Mouse (Mus musculus): ENCODE measurements around the gene Bnip1.
A peak's percentile ranks its signal among the peaks of the same experiment; 100 is the strongest.

The Bnip1 gene

GRCm38 (mm10) chr17:26793068-26793765, 12.4 kb downstream of the Bnip1 start:
- DNase-seq (ENCODE audit: extremely low spot score) = no peak

DNA sequence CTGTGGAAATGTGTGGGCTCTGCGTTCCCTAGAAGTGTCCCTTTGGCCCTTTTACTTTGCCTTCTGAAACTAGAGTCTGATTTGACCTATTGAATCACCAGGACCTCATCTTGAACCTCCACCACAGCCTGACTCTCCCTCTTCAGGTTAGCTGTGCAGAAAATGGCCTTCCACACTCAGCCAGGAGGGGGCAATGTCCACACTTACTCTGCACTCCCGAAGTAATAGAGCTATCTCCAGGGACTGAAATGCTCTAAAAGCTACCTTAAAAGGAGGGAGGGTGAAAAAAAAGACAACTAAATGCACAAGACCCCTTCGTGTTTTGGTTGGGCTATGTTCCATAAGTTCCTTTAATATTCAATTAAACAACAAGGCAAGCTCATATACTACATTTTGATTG, 13.9 kb downstream of the Bnip1 start:
- DNase-seq (ENCODE audit: extremely low spot score) = peak; percentile 51

- no peak for DNase-seq (ENCODE audit: extremely low spot score)
Measured at GRCm38 (mm10) chr17:26795386-26795785, 14.5 kb downstream of the Bnip1 start.

- DNase-seq (ENCODE audit: extremely low spot score) = no peak
Measured at GRCm38 (mm10) chr17:26797379-26798128, 16.7 kb downstream of the Bnip1 start.

DNA sequence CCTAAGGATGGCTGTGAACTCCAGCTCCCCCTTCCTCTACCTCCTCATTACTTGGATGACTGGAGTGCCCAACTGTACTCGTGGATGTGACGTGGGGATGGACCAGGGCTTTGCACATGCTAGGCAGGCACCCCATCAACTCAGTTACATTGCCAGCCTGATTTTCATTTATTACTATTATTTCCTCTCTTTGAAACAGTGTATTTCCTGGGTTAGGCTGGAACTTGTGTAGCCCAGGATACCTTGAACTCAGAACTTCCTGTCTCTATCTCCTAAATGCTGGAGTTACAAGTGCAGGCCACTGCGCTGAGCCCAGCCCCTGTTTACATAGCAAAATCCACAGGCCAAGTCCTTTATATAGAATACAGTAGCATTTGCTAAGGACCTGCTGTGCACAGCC, 22.0 kb downstream of the Bnip1 start:
- no peak for DNase-seq (ENCODE audit: extremely low spot score)

DNA sequence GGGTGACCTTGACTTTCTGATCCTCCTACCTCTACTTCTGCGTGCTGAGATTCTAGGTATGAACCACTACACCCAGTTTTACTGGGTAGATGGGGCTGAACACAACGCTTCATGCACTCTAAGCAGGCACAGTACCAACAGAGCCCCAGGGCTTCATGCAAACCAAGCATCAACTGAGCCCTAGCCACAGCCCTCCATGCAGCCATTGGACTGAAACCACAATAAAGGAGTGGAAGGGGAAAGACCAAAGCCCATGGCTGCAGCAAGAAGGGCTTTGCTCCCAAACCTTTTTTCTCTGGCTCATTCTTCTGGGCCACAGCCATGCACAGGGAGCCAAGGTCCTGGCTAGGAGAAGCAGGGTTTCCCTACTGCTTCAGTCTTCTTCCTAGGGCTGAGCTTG, 31.7 kb downstream of the Bnip1 start:
- no peak for DNase-seq (ENCODE audit: extremely low spot score)

- no peak for DNase-seq (ENCODE audit: extremely low spot score)
Measured at GRCm38 (mm10) chr17:26813497-26813896, 32.6 kb downstream of the Bnip1 start.

DNA sequence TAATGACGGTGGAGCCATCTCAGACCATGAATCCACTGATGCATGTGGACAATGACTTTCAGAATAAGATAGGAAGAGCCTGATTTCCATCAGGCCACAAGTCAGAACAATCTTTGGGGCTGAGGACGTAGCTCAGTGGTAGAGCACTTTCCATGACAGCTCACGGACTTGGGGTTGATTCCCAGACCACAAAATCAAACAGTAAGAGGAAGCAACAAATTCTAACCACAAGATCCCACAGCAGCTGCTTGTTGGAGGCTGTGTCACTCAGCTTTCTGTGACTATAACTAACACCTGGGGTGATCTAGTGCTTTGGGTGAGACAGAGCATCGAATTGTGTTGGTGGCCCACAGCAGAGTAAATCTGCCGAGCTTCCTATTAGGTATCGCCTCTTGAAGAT, 35.9 kb downstream of the Bnip1 start:
- DNase-seq (ENCODE audit: extremely low spot score) = no peak

DNA sequence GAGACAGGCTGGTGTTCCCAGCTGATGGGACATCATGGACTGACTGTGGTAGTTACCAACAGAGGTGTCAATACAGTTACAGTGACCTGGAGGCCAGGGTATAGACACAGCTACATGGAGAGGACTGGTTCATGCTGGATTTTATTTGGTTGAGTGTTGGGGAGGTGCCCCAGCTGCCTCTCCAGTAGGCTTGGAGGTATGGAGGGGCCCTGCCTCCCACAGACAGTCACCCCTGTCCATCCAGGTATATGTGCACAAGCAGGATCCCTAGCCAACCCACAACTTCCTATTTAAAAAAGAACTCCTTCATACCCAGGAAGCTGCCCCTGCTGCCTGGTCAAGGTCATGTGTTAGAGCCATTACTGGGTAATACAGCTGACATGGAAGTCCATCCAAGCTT, 36.9 kb downstream of the Bnip1 start:
- DNase-seq (ENCODE audit: extremely low spot score) = no peak

DNA sequence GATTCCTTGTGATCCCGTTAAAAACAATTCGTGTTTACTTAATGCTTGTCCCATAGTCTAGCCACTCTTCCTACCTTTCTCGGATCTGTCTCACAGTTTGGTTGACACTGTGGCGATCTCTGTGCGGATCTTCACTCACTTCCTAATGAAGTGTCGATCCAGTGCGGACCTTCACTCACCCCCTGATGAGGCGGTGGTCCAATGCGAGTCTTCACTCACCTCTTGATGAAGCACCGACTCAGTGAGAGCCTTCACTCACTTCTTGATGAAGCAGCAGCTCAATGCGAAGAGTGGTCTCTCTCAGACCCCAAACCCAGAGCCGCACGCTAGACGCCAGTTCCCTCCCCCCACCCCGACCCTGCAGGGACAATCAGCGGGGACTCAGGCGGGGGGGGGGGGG, 45.3 kb downstream of the Bnip1 start:
- no peak for DNase-seq (ENCODE audit: extremely low spot score)

- DNase-seq (ENCODE audit: extremely low spot score) = no peak
Measured at GRCm38 (mm10) chr17:26833806-26834205, 52.9 kb downstream of the Bnip1 start.

- DNase-seq (ENCODE audit: extremely low spot score) = no peak
Measured at GRCm38 (mm10) chr17:26834302-26834965, 53.6 kb downstream of the Bnip1 start.

DNA sequence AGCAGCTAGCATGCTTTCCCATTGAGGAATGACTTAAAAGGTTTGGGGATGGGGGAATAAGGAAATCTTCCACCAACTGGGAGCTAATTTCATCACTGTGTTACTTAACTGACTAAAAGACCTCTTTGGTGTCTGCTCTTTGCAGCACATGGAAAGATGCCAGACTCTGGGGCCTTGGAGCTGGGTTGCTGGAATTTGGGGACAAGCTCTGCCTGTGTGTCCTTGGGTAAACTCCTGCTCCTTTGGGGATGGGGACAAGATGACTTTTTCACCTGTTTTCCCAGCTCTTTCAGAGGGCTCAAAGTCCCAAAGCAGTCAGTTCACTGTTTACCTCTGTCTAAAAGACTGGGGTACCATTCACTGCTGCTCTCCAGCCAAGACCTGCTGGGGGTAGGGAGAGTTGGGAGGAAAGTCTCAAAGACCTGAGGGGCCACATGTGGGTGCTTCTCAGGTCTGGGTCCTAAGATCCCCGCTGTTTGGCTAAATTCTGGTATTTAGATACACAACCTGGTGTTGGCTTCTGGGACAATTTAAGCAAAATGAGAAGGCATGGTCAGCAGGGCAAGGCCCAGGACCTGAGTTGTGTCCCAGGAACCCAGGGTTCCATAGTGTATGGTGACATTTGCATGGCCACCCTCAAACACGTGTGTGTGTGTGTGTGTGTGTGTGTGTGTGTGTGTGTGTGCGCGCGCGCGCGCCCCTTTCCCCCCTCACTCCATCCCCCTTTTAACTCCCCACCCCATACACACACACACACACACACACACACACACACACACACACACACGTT, 54.3 kb downstream of the Bnip1 start:
- DNase-seq (ENCODE audit: extremely low spot score) = no peak

- DNase-seq (ENCODE audit: extremely low spot score) = no peak
Measured at GRCm38 (mm10) chr17:26835956-26836355, 55.1 kb downstream of the Bnip1 start.

DNA sequence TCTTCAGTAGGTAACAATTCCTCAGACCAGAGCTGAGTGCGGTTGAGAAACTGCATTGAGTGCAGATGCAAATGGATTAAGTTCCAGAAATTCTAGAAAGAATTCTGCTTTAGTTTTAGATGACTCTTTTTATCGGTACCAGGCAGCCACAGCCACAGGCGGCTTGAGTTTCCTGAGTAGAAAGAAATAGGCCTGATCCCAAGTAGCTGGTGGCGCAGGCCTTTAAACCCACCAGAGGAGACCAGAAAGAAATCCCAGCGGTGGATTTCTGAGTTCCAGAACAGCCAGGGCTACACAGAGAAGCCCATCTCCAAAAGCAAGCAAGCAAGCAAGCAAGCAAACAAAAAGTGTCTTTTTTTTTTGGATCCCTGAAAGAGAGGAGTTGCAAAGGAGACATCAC, 55.5 kb downstream of the Bnip1 start:
- DNase-seq (ENCODE audit: extremely low spot score) = no peak

GRCm38 (mm10) chr17:26836786-26837545, 56.1 kb downstream of the Bnip1 start:
- DNase-seq (ENCODE audit: extremely low spot score) = no peak

- no peak for DNase-seq (ENCODE audit: extremely low spot score)
Measured at GRCm38 (mm10) chr17:26837546-26837985, 56.7 kb downstream of the Bnip1 start.

DNA sequence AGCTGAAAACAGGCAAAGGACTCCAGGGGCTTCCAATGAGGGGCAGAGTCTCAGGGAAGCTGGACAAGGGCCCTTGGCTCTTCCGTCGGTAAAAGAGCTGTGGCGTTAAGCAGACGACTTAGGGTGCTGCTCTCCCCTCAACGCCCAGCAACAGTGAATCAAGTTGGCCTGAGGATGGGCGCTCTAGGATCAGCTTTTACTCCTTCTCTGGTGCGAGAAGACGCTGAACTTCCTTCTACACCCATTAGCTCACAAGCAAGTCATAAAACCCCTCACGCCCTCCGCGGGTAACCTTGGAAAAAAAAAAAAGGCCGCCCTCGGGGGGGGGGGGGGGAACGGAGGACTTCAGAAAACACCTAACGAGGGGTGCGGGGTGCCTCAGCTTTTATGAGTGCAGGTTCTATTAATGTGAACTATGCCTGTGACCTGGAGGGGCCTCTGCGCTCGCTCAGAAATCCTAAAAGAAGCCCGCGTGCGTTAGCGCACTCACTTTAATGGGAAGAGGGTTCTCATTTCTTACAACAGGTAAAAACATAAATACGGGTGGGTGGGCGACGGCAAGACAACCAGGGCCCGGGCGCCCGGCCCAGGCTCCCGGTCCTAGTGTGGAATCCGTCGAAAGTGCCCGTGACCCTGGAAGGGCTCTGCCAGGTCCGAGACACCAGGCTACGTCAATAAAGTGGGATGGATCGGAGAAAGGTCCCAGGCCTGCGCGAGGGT, 57.5 kb downstream of the Bnip1 start:
- no peak for DNase-seq (ENCODE audit: extremely low spot score)

GRCm38 (mm10) chr17:26838911-26839717, 58.2 kb downstream of the Bnip1 start:
- DNase-seq (ENCODE audit: extremely low spot score) = peak; percentile 47
